Mouse (Mus musculus) lung, embryonic 15.5 days (tissue): Measurements from ENCODE around the gene C1qtnf7. TPM values are rescaled to one million over a fixed set of nuclear protein-coding genes. Genes with fewer than 3 reads are reported as not detected.

Source experiments
- ATAC-seq: fragments of 200-750 bp; cut with Nextera tagmentation; 2 replicates; pipeline ENCODE4 v1.8.0; 2017; ENCODE audit warnings: moderate number of reproducible peaks, borderline replicate concordance; ENCODE audit not compliant: low FRiP score, low TSS enrichment; ENCODE audit errors: extremely low read depth
- H3K27ac ChIP-seq: fragments of 300-500 bp; sonication (generic); 2 replicates; pipeline ENCODE4 v1.5.1; 2015; ENCODE audit warnings: moderate library complexity, mild to moderate bottlenecking, inconsistent platforms
- H3K27me3 ChIP-seq: fragments of 300-500 bp; sonication (generic); 2 replicates; pipeline ENCODE4 v1.6.1; 2015; ENCODE audit warnings: inconsistent platforms
- H3K36me3 ChIP-seq: fragments of 300-500 bp; sonication (generic); 2 replicates; pipeline ENCODE4 v1.6.1; 2015; ENCODE audit warnings: inconsistent platforms
- H3K4me1 ChIP-seq: fragments of 300-500 bp; sonication (generic); 2 replicates; pipeline ENCODE4 v1.6.1; 2015; ENCODE audit warnings: inconsistent platforms
- H3K4me2 ChIP-seq: fragments of 300-500 bp; sonication (generic); 2 replicates; pipeline ENCODE4 v1.6.1; 2015; ENCODE audit warnings: inconsistent platforms, mild to moderate bottlenecking, moderate library complexity
- H3K4me3 ChIP-seq: fragments of 300-500 bp; sonication (generic); 2 replicates; pipeline ENCODE4 v1.5.1; 2015; ENCODE audit warnings: mild to moderate bottlenecking, inconsistent platforms
- H3K9ac ChIP-seq: fragments of 300-500 bp; sonication (generic); 2 replicates; pipeline ENCODE4 v1.6.1; 2015; ENCODE audit warnings: inconsistent platforms
- H3K9me3 ChIP-seq: fragments of 300-500 bp; sonication (generic); 2 replicates; pipeline ENCODE4 v1.6.1; 2016; ENCODE audit warnings: inconsistent platforms
- whole genome bisulfite sequencing: fragments of 180-500 bp; shearing (Covaris S2); methylation state at CpG from one replicate; pipeline ENCODE4 v1.1.7; 2015; 5-methylcytosine and 5-hydroxymethylcytosine counted together
- polyA plus RNA-seq: library from polyadenylated mRNA; unstranded; fragments of >200 nt; fragmentation: Nextera tagmentation; extraction: Ambion mirVana; gene quantifications from 2 replicates; pipeline ENCODE4 v1.2.1, GENCODE M21; 2015

C1qtnf7 gene
- polyA plus RNA-seq, 1 experiment from 2014 or later: 48.2 TPM

GRCm38 (mm10) chr5:43541492-43541891, 26.2 kb downstream of the C1qtnf7 start:
- H3K4me2 ChIP-seq: no peak overlapping the region
- no peak overlapping the region for H3K4me3 ChIP-seq
- H3K36me3 ChIP-seq: no peaks in the 10 kb centered on the region
- ATAC-seq: no peak
- H3K9me3 ChIP-seq: no peaks in the 10 kb centered on the region
- H3K4me1 ChIP-seq: peaks cover 12% of the 10 kb centered on the region; the same call in 1 of the 2 replicates
- 77% methylated on average over 5 of the region's 5 CpGs for WGBS
- no peak overlapping the region for H3K27ac ChIP-seq
- no peaks in the 10 kb centered on the region for H3K27me3 ChIP-seq
- H3K9ac ChIP-seq: no peak overlapping the region

GRCm38 (mm10) chr5:43542246-43542845, 27.0 kb downstream of the C1qtnf7 start:
- 38% methylated on average over 7 of the region's 7 CpGs for WGBS
- H3K27ac ChIP-seq: no peak overlapping the region
- H3K4me2 ChIP-seq: no peak overlapping the region
- no peaks in the 10 kb centered on the region for H3K36me3 ChIP-seq
- no peaks in the 10 kb centered on the region for H3K27me3 ChIP-seq
- no peak overlapping the region for H3K4me3 ChIP-seq
- H3K4me1 ChIP-seq: peaks cover 12% of the 10 kb centered on the region; the same call in 1 of the 2 replicates
- no peak overlapping the region for H3K9ac ChIP-seq
- no peaks in the 10 kb centered on the region for H3K9me3 ChIP-seq
- no peak for ATAC-seq

- peak overlapping the region; percentile 25; the same call in 1 of the 2 replicates for H3K9ac ChIP-seq
- WGBS: 7% methylated on average over 4 of the region's 4 CpGs
Observed at GRCm38 (mm10) chr5:43549951-43550350, 34.6 kb downstream of the C1qtnf7 start.

GRCm38 (mm10) chr5:43550444-43550843, 35.1 kb downstream of the C1qtnf7 start:
- peak; percentile 9; the same call in 1 of the 2 replicates for ATAC-seq
- H3K4me3 ChIP-seq: no peak overlapping the region
- peaks cover 47% of the 10 kb centered on the region for H3K4me1 ChIP-seq
- H3K27ac ChIP-seq: peak overlapping the region; percentile 83
- no peaks in the 10 kb centered on the region for H3K9me3 ChIP-seq
- H3K27me3 ChIP-seq: no peaks in the 10 kb centered on the region
- 9% methylated on average over 4 of the region's 4 CpGs for WGBS
- H3K4me2 ChIP-seq: peak overlapping the region; percentile 39
- H3K9ac ChIP-seq: peak overlapping the region; percentile 25; the same call in 1 of the 2 replicates
- H3K36me3 ChIP-seq: no peaks in the 10 kb centered on the region

More at GRCm38 (mm10) chr5:43549951-43550350, 34.6 kb downstream of the C1qtnf7 start:
- peak; percentile 71 for ATAC-seq
- Histone ChIP-seq H3K4me1 (peaks cover 44% of the 10 kb centered on the region), H3K36me3 (no peaks in the 10 kb centered on the region), H3K27ac (peak overlapping the region; percentile 83), H3K4me3 (no peak overlapping the region), H3K27me3 (no peaks in the 10 kb centered on the region), H3K4me2 (peak overlapping the region; percentile 39), H3K9me3 (no peaks in the 10 kb centered on the region)

- H3K27ac ChIP-seq: peak overlapping the region; percentile 83
- ATAC-seq: peak; percentile 62
- H3K9ac ChIP-seq: no peak overlapping the region
- WGBS: 7% methylated on average over 2 of the region's 2 CpGs
- H3K4me3 ChIP-seq: no peak overlapping the region
- H3K27me3 ChIP-seq: no peaks in the 10 kb centered on the region
- no peaks in the 10 kb centered on the region for H3K36me3 ChIP-seq
- H3K9me3 ChIP-seq: no peaks in the 10 kb centered on the region
- H3K4me2 ChIP-seq: no peak overlapping the region
- H3K4me1 ChIP-seq: peaks cover 29% of the 10 kb centered on the region
Observed at GRCm38 (mm10) chr5:43554871-43555270, 39.5 kb downstream of the C1qtnf7 start.

- Histone ChIP-seq H3K4me3 (no peak overlapping the region), H3K27me3 (no peaks in the 10 kb centered on the region), H3K36me3 (no peaks in the 10 kb centered on the region), H3K9me3 (no peaks in the 10 kb centered on the region), H3K4me1 (peaks cover 24% of the 10 kb centered on the region), H3K9ac (no peak overlapping the region), H3K27ac (peak overlapping the region; percentile 83), H3K4me2 (no peak overlapping the region)
- WGBS: 63% methylated on average over 6 of the region's 6 CpGs
- ATAC-seq: no peak
Observed at GRCm38 (mm10) chr5:43555406-43555805, 40.1 kb downstream of the C1qtnf7 start.

GRCm38 (mm10) chr5:43557436-43557835, 42.1 kb downstream of the C1qtnf7 start:
- H3K4me2 ChIP-seq: no peak overlapping the region
- H3K4me1 ChIP-seq: peaks cover 9% of the 10 kb centered on the region
- H3K27ac ChIP-seq: no peak overlapping the region
- H3K36me3 ChIP-seq: no peaks in the 10 kb centered on the region
- H3K9ac ChIP-seq: no peak overlapping the region
- ATAC-seq: no peak
- H3K4me3 ChIP-seq: no peak overlapping the region
- WGBS: 80% methylated on average over 5 of the region's 5 CpGs
- H3K9me3 ChIP-seq: no peaks in the 10 kb centered on the region
- no peaks in the 10 kb centered on the region for H3K27me3 ChIP-seq

- 6% methylated on average over 2 of the region's 2 CpGs for WGBS
- peak; percentile 90 for ATAC-seq
- Histone ChIP-seq H3K4me1 (peaks cover 3% of the 10 kb centered on the region; the same call in 1 of the 2 replicates), H3K27ac (peak overlapping the region; percentile 58), H3K4me2 (no peak overlapping the region), H3K9ac (no peak overlapping the region), H3K27me3 (no peaks in the 10 kb centered on the region), H3K36me3 (no peaks in the 10 kb centered on the region), H3K4me3 (no peak overlapping the region), H3K9me3 (no peaks in the 10 kb centered on the region)
Observed at GRCm38 (mm10) chr5:43561639-43562252, 46.4 kb downstream of the C1qtnf7 start.

- H3K9ac ChIP-seq: no peak overlapping the region
- H3K27ac ChIP-seq: peak overlapping the region; percentile 70
- 38% methylated on average over 3 of the region's 3 CpGs for WGBS
- no peaks in the 10 kb centered on the region for H3K9me3 ChIP-seq
- peaks cover 30% of the 10 kb centered on the region for H3K4me1 ChIP-seq
- H3K4me3 ChIP-seq: no peak overlapping the region
- no peaks in the 10 kb centered on the region for H3K36me3 ChIP-seq
- H3K27me3 ChIP-seq: no peaks in the 10 kb centered on the region
- peak; percentile 86; the same call in 1 of the 2 replicates for ATAC-seq
- H3K4me2 ChIP-seq: no peak overlapping the region
Observed at GRCm38 (mm10) chr5:43569720-43570359, 54.5 kb downstream of the C1qtnf7 start.

GRCm38 (mm10) chr5:43582876-43583275, 67.5 kb downstream of the C1qtnf7 start:
- whole genome bisulfite sequencing: 28% methylated on average over 2 of the region's 2 CpGs
- H3K4me2 ChIP-seq: no peak overlapping the region
- no peak overlapping the region for H3K4me3 ChIP-seq
- H3K27ac ChIP-seq: no peak overlapping the region
- peak; percentile 53; the same call in 1 of the 2 replicates for ATAC-seq
- no peaks in the 10 kb centered on the region for H3K36me3 ChIP-seq
- H3K9ac ChIP-seq: no peak overlapping the region
- no peaks in the 10 kb centered on the region for H3K9me3 ChIP-seq
- no peaks in the 10 kb centered on the region for H3K27me3 ChIP-seq
- peaks cover 14% of the 10 kb centered on the region for H3K4me1 ChIP-seq

- H3K9me3 ChIP-seq: no peaks in the 10 kb centered on the region
- no peak overlapping the region for H3K9ac ChIP-seq
- ATAC-seq: no peak
- 88% methylated on average over 6 of the region's 6 CpGs for WGBS
- no peaks in the 10 kb centered on the region for H3K27me3 ChIP-seq
- no peaks in the 10 kb centered on the region for H3K36me3 ChIP-seq
- H3K27ac ChIP-seq: no peak overlapping the region
- H3K4me2 ChIP-seq: no peak overlapping the region
- peaks cover 14% of the 10 kb centered on the region for H3K4me1 ChIP-seq
- H3K4me3 ChIP-seq: no peak overlapping the region
Observed at GRCm38 (mm10) chr5:43583326-43584120, 68.2 kb downstream of the C1qtnf7 start.
